ENCODE assay signal across 27 mouse cellular contexts in the genomic region with DNA sequence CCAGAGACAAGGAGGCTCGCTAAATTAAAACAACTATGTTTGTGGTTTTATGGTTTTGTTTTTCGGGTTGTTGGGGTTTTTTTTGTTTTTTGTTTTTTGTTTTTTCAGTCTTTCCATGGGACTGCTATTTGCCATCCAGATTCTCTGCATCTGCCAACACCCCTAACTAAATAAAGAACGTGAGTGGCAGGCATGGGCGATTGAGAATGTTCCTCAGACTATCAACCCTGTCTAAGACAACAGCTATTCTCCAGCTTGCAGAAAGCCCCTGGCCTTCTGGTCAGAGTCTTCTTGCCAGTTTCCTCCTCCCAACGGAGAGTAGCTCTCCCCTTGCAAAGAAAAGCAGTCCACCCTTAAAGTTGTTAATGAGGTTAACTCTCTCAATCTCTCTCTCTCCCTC.
A peak's percentile ranks its signal among the peaks of the same experiment; 100 is the strongest.
DNase-seq lines count a peak whose midpoint lies in the region; ATAC-seq lines count a peak whose summit lies in the region.
"Had no signal": no experiment of that assay in that cellular context is flagged by ENCODE, and none has a peak within 500 bp of the region (broad histone marks: within the 10 kb centered on the region; RNA-seq: fewer than 3 reads in every experiment).

No protein-coding gene starts in this region.

- no peaks in the 10 kb centered on the region for H3K36me3 ChIP-seq in hindbrain, embryonic 10.5 days
- no peaks in the 10 kb centered on the region for H3K36me3 ChIP-seq in hindbrain, embryonic 11.5 days (ENCODE audit: control insufficient read depth, insufficient read depth, low read length)
- no peaks in the 10 kb centered on the region for H3K36me3 ChIP-seq in neural tube, embryonic 13.5 days
- H3K36me3 ChIP-seq in neural tube, embryonic 15.5 days, result no peaks in the 10 kb centered on the region
- no peaks in the 10 kb centered on the region for H3K36me3 ChIP-seq in intestine, embryonic 15.5 days
- H3K36me3 ChIP-seq: embryonic facial prominence, embryonic 15.5 days; hindbrain, embryonic 15.5 days; kidney, embryonic 15.5 days; liver, embryonic 12.5 days; stomach, embryonic 15.5 days had no signal

- no peaks in the 10 kb centered on the region for H3K9me3 ChIP-seq in hindbrain, embryonic 10.5 days
- no peaks in the 10 kb centered on the region for H3K9me3 ChIP-seq in hindbrain, embryonic 11.5 days (ENCODE audit: control insufficient read depth, low read length)
- no peaks in the 10 kb centered on the region for H3K9me3 ChIP-seq in neural tube, embryonic 13.5 days
- H3K9me3 ChIP-seq in neural tube, embryonic 15.5 days (replicated peaks), result no peaks in the 10 kb centered on the region
- H3K9me3 ChIP-seq in intestine, embryonic 15.5 days, result no peaks in the 10 kb centered on the region
- H3K9me3 ChIP-seq: embryonic facial prominence, embryonic 15.5 days; forebrain, embryonic 13.5 days; hindbrain, embryonic 15.5 days; kidney, embryonic 15.5 days; liver, embryonic 12.5 days; stomach, embryonic 15.5 days had no signal

- H3K4me2 ChIP-seq in hindbrain, embryonic 11.5 days (replicated peaks; ENCODE audit: low read depth, low read length), result no peak overlapping the region
- H3K4me2 ChIP-seq in neural tube, embryonic 13.5 days, result no peak overlapping the region
- no peak overlapping the region for H3K4me2 ChIP-seq in neural tube, embryonic 15.5 days
- H3K4me2 ChIP-seq in intestine, embryonic 15.5 days (replicated peaks), result no peak overlapping the region
- H3K4me2 ChIP-seq: embryonic facial prominence, embryonic 15.5 days; forebrain, embryonic 13.5 days; hindbrain, embryonic 15.5 days; kidney, embryonic 15.5 days; liver, embryonic 12.5 days; midbrain, embryonic 11.5 days; stomach, embryonic 15.5 days had no signal

- ATAC-seq in hindbrain, embryonic 11.5 days (ENCODE audit: low FRiP score), result no peak
- no peak for ATAC-seq in neural tube, embryonic 13.5 days (ENCODE audit: low read depth)
- no peak for ATAC-seq in neural tube, embryonic 15.5 days (ENCODE audit: low FRiP score)
- no peak for ATAC-seq in intestine, embryonic 15.5 days
- ATAC-seq: forebrain, embryonic 13.5 days; inflammation-experienced regulatory T-cells, adult 6 months; liver, embryonic 12.5 days; liver, postnatal 0 days had no signal

- DNase-seq in hindbrain, embryonic 10.5 days (ENCODE audit: low spot score), result no peak
- DNase-seq in hindbrain, embryonic 11.5 days (ENCODE audit: low spot score), result no peak
- peak; percentile 13 for DNase-seq in lung, postnatal 14 days
- DNase-seq in urinary bladder, postnatal 4 days (ENCODE audit: low spot score in 2 of 2), result no peak
- DNase-seq: adrenal gland, postnatal 36 days; B cell, adult 2 months; cerebellum, adult 2 months; cerebellum, postnatal 14 days; gastrocnemius, postnatal 14 days; kidney, adult 18-20 months; kidney, postnatal 25 days; liver, postnatal 0 days; right cerebral cortex, postnatal 25 days; thymus, postnatal 14 days had no signal

- WGBS in hindbrain, embryonic 10.5 days, result 51% methylated on average over 5 of the region's 5 CpGs
- 58% methylated on average over 5 of the region's 5 CpGs for WGBS in hindbrain, embryonic 11.5 days
- 54% methylated on average over 5 of the region's 5 CpGs for WGBS in neural tube, embryonic 13.5 days
- WGBS in neural tube, embryonic 15.5 days, result 56% methylated on average over 5 of the region's 5 CpGs
- WGBS in intestine, embryonic 15.5 days, result 52% methylated on average over 5 of the region's 5 CpGs

- H3K27me3 ChIP-seq in hindbrain, embryonic 10.5 days (ENCODE audit: insufficient read depth, poor library complexity, severe bottlenecking), result no peaks in the 10 kb centered on the region
- H3K27me3 ChIP-seq in hindbrain, embryonic 11.5 days (ENCODE audit: control insufficient read depth, insufficient read depth, low read length), result no peaks in the 10 kb centered on the region
- H3K27me3 ChIP-seq in neural tube, embryonic 13.5 days, result no peaks in the 10 kb centered on the region
- H3K27me3 ChIP-seq in neural tube, embryonic 15.5 days (replicated peaks), result no peaks in the 10 kb centered on the region
- no peaks in the 10 kb centered on the region for H3K27me3 ChIP-seq in intestine, embryonic 15.5 days (replicated peaks)
- H3K27me3 ChIP-seq: embryonic facial prominence, embryonic 15.5 days; forebrain, embryonic 13.5 days; hindbrain, embryonic 15.5 days; kidney, embryonic 15.5 days; liver, embryonic 12.5 days; stomach, embryonic 15.5 days had no signal

- no peak overlapping the region for H3K4me3 ChIP-seq in hindbrain, embryonic 10.5 days
- H3K4me3 ChIP-seq in hindbrain, embryonic 11.5 days (ENCODE audit: low read depth, low read length), result no peak overlapping the region
- H3K4me3 ChIP-seq in neural tube, embryonic 13.5 days, result no peak overlapping the region
- H3K4me3 ChIP-seq in neural tube, embryonic 15.5 days (replicated peaks), result no peak overlapping the region
- H3K4me3 ChIP-seq in intestine, embryonic 15.5 days (replicated peaks), result no peak overlapping the region
- H3K4me3 ChIP-seq: embryonic facial prominence, embryonic 15.5 days; forebrain, embryonic 13.5 days; hindbrain, embryonic 15.5 days; kidney, embryonic 15.5 days; layer of hippocampus, adult 2 months; left cerebral cortex, adult 2 months; liver, embryonic 12.5 days; stomach, embryonic 15.5 days had no signal

- peaks cover 35% of the 10 kb centered on the region for H3K4me1 ChIP-seq in hindbrain, embryonic 10.5 days (replicated peaks)
- no peaks in the 10 kb centered on the region for H3K4me1 ChIP-seq in hindbrain, embryonic 11.5 days (replicated peaks; ENCODE audit: control insufficient read depth, insufficient read depth, low read length)
- peaks cover 26% of the 10 kb centered on the region for H3K4me1 ChIP-seq in neural tube, embryonic 13.5 days (replicated peaks)
- H3K4me1 ChIP-seq in neural tube, embryonic 15.5 days, result peaks cover 12% of the 10 kb centered on the region; the same call in 1 of the 2 replicates
- peaks cover 5% of the 10 kb centered on the region for H3K4me1 ChIP-seq in intestine, embryonic 15.5 days (replicated peaks)
- H3K4me1 ChIP-seq: embryonic facial prominence, embryonic 15.5 days; kidney, embryonic 15.5 days had no signal

- peak overlapping the region; percentile 59; the same call in 1 of the 2 replicates for H3K27ac ChIP-seq in hindbrain, embryonic 10.5 days
- H3K27ac ChIP-seq in hindbrain, embryonic 11.5 days (ENCODE audit: low read depth, low read length), result no peak overlapping the region
- 0 out of 2 replicates have a peak overlapping the region, but pooled peaks have one; percentile 9 for H3K27ac ChIP-seq in neural tube, embryonic 13.5 days (replicated peaks)
- no peak overlapping the region for H3K27ac ChIP-seq in neural tube, embryonic 15.5 days (replicated peaks)
- H3K27ac ChIP-seq in intestine, embryonic 15.5 days, result no peak overlapping the region
- H3K27ac ChIP-seq: embryonic facial prominence, embryonic 15.5 days; forebrain, embryonic 13.5 days; hindbrain, embryonic 15.5 days; kidney, embryonic 15.5 days; layer of hippocampus, adult 2 months; left cerebral cortex, adult 2 months; liver, embryonic 12.5 days; stomach, embryonic 15.5 days had no signal

- no peak overlapping the region for H3K9ac ChIP-seq in hindbrain, embryonic 11.5 days (ENCODE audit: low read depth, low read length)
- no peak overlapping the region for H3K9ac ChIP-seq in neural tube, embryonic 13.5 days
- no peak overlapping the region for H3K9ac ChIP-seq in neural tube, embryonic 15.5 days (replicated peaks)
- no peak overlapping the region for H3K9ac ChIP-seq in intestine, embryonic 15.5 days
- H3K9ac ChIP-seq: embryonic facial prominence, embryonic 15.5 days; forebrain, embryonic 13.5 days; hindbrain, embryonic 15.5 days; kidney, embryonic 15.5 days; liver, embryonic 12.5 days; liver, postnatal 0 days; stomach, embryonic 15.5 days had no signal

Comparison
In these comparisons a context has a peak if more than half of its experiments do, and no peak if none do; other contexts are left out.
1. H3K27ac ChIP-seq: peak in hindbrain, embryonic 10.5 days (single experiment) and neural tube, embryonic 13.5 days (single experiment); none in hindbrain, embryonic 11.5 days (single experiment), neural tube, embryonic 15.5 days (single experiment) and intestine, embryonic 15.5 days (single experiment).